Mouse (Mus musculus): ENCODE data around the gene Selenom.
A peak's percentile ranks its signal among the peaks of the same experiment; 100 is the strongest.

DNA sequence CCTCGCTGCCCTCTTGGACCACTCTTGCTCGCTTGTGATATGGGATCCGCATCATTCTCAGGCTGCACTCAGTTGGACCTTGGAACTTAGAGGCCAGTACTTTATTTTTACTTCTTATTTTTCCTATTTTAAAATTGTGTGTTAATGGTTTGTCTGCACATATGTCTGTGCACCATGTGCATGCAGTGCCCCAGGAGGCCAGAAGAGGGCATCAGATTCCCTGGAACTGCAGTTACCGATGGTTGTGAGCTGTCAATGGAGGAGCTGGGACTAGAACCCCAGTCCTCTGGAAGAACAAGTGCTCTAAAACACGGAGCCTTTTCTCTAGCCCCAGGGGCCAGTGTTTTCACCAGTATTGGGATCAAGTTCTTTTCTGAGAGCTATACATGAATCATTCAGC, 29.9 kb downstream of the Selenom start:
- TF ChIP-seq CTCF (IDR thresholded peaks at IDR 0.05; ENCODE audit: control insufficient read depth, insufficient read depth, insufficient replicate concordance, low read depth, low read length) (peak; percentile 62; the same call in 1 of the 2 replicates), POLR2A (IDR thresholded peaks at IDR 0.05; ENCODE audit: control insufficient read depth, low read depth, low read length) (no peak)

All from testis, adult 2 months (tissue).